Mouse (Mus musculus) ES-E14 (cell line): ENCODE results near the gene Tmem201.

Experiments used
- CHD2 ChIP-seq: IDR thresholded peaks from 2 replicates; pipeline ENCODE4 v1.6.1; 2014; ENCODE audit warnings: mild to moderate bottlenecking, low read depth, low read length, inconsistent platforms
- HCFC1 ChIP-seq: IDR thresholded peaks from 2 replicates; pipeline ENCODE4 v1.6.1; 2012; ENCODE audit warnings: low read length, inconsistent platforms, borderline replicate concordance; ENCODE audit not compliant: insufficient read depth
- MAFK ChIP-seq: IDR thresholded peaks from 2 replicates; pipeline ENCODE4 v1.6.1; 2014; ENCODE audit warnings: mild to moderate bottlenecking, low read depth, low read length, inconsistent platforms; ENCODE audit not compliant: insufficient read depth
- ZC3H11A ChIP-seq: IDR thresholded peaks from 2 replicates; pipeline ENCODE4 v1.6.1; 2012; ENCODE audit warnings: low read depth, mild to moderate bottlenecking, inconsistent platforms, low read length, borderline replicate concordance
- ZNF384 ChIP-seq: IDR thresholded peaks from 2 replicates; pipeline ENCODE4 v1.6.1; 2012; ENCODE audit warnings: low read depth, low read length, inconsistent platforms

DNA sequence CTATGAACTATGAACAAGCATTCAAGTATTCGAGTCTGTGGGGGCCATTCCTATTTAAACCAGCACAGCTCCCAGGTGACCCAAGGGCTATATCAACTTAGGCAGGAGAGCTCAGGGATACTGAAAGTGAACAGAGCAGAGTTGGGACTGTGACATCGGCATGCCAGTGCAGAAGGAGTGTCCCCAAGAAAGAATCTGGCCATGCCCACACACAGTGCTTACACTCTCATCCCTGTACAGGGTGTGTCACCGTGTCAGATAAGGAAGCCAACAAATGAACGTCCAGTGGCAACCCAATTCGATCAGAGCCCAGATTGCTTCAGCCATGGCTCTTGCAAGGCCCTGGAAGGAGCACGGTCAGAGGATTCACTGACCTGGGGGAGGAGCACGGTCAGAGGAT, 32.5 kb downstream of the Tmem201 start:
- TF ChIP-seq MAFK: no peak
- TF ChIP-seq ZC3H11A: no peak
- TF ChIP-seq HCFC1: no peak
- TF ChIP-seq ZNF384: no peak
- TF ChIP-seq CHD2: no peak
